Mouse (Mus musculus) layer of hippocampus, postnatal 10 days (tissue): ENCODE data around the gene Spata2. TPM values are rescaled to one million over a fixed set of nuclear protein-coding genes. Genes with fewer than 3 reads are reported as not detected.

Source experiments
- DNase-seq, 2 experiments: peaks; one replicate each; pipeline ENCODE4 v3.0.0; 2021; ENCODE audit warnings: low spot score in 2 of 2
- total RNA-seq, 2 experiments: library from RNA; stranded (reverse); gene quantifications; 2 replicates each; pipeline ENCODE4 v1.2.3; 2021

Gene Spata2
- total RNA-seq, 2 experiments from 2014 or later: 64.6 to 65.1 TPM

- no peak for DNase-seq
Measured at GRCm38 (mm10) chr2:167450647-167451046, 42.0 kb downstream of the Spata2 start.

- peak; percentile 42 to 46 for DNase-seq
Measured at GRCm38 (mm10) chr2:167449331-167450275, 43.1 kb downstream of the Spata2 start.

GRCm38 (mm10) chr2:167447629-167448028 is 45.1 kb downstream of the Spata2 start:
- DNase-seq: no peak

GRCm38 (mm10) chr2:167447207-167447606 is 45.5 kb downstream of the Spata2 start:
- no peak for DNase-seq

- peak in 1 of 2 experiments; percentile 26 for DNase-seq
Measured at GRCm38 (mm10) chr2:167445911-167446780, 46.5 kb downstream of the Spata2 start.

- no peak for DNase-seq
Measured at GRCm38 (mm10) chr2:167443411-167444193, 49.1 kb downstream of the Spata2 start.

GRCm38 (mm10) chr2:167439422-167439821 is 53.3 kb downstream of the Spata2 start:
- DNase-seq: no peak

- no peak for DNase-seq
Measured at GRCm38 (mm10) chr2:167436371-167436770, 56.3 kb downstream of the Spata2 start.

GRCm38 (mm10) chr2:167435631-167436030 is 57.1 kb downstream of the Spata2 start:
- DNase-seq: no peak

- no peak for DNase-seq
Measured at GRCm38 (mm10) chr2:167434570-167434969, 58.1 kb downstream of the Spata2 start.

GRCm38 (mm10) chr2:167431418-167431776 is 61.3 kb downstream of the Spata2 start:
- DNase-seq: no peak

Other genes with a start within 250 kb of the Spata2 start
- gene B4galt5, start 143.7 kb downstream of the Spata2 start, total RNA-seq: 10 to 100 TPM; 72.7 to 76.9 TPM
- gene Slc9a8, start 71.2 kb downstream of the Spata2 start, total RNA-seq: 10 to 100 TPM; 33.6 to 35.0 TPM
- gene Rnf114, start 242 bp downstream of the Spata2 start, total RNA-seq: 10 to 100 TPM; 31.1 to 34.1 TPM
- 1 to 10 TPM; 1.5 to 1.7 TPM for gene Snai1, start 45.3 kb upstream of the Spata2 start, total RNA-seq
- 100 to 1,000 TPM; 236 to 257 TPM for gene Ube2v1, start 139.2 kb upstream of the Spata2 start, total RNA-seq
- 10 to 100 TPM; 36.8 to 45.2 TPM for gene Gm20431, start 168.6 kb upstream of the Spata2 start, total RNA-seq
- gene Cebpb, start 196.0 kb upstream of the Spata2 start, total RNA-seq: 10 to 100 TPM; 12.2 to 13.6 TPM
- 10 to 100 TPM; 55.6 to 55.9 TPM for gene Tmem189, start 196.9 kb upstream of the Spata2 start, total RNA-seq